Mouse (Mus musculus) cerebellum, adult (tissue): ENCODE data around the gene Fut1.

Experiments
- ATAC-seq: cut with Nextera tagmentation; 2 replicates; pipeline ENCODE4 v1.9.2; 2017; ENCODE audit warnings: mild to moderate bottlenecking, moderate library complexity, mixed read lengths; ENCODE audit not compliant: insufficient number of reproducible peaks, low FRiP score, low TSS enrichment

Fut1 gene

DNA sequence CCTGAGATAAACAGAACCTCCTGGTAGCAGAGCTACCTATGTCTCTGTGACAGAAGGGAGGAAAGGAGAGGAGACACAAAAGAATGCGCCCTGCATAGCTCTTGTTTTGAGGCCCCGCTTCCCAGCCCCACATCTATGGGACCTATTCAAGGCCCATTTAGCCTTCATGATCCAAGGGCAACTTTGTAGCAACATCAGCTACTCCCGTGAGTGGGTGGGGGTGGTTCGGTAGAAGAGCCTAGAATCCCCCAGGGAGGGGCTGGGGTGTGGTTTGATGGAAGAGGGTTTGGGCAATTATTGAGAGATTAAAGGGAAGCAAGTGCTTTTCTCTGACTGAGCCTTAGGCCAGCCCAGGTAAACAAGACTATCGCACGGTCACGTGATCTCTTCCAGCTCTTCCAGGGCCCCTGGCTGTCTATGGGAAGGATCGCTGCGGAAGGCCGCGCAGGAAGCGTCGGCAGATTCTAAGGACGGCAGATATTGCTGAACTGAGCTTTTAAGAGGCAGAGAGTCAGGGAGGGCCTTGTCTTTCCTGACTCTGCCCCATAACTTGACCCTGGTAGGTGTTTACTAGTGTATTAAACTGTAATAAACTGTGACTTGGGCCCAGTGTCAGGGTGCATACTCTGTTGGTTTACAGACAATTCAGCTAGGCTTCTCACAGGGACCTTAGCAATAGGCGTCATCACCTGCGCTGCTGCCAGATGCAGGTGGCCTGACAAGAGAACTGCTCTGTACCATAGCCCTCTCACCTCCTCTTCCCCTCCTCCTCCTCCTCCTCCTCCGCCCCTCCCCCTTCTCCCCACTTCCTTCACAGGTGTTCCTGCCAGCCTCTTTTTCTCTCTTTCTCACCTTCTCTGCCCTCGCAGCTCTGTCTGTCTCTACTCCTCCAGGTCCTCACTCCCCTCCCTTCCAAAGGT, 17.9 kb upstream of the Fut1 start:
- no peak for ATAC-seq

DNA sequence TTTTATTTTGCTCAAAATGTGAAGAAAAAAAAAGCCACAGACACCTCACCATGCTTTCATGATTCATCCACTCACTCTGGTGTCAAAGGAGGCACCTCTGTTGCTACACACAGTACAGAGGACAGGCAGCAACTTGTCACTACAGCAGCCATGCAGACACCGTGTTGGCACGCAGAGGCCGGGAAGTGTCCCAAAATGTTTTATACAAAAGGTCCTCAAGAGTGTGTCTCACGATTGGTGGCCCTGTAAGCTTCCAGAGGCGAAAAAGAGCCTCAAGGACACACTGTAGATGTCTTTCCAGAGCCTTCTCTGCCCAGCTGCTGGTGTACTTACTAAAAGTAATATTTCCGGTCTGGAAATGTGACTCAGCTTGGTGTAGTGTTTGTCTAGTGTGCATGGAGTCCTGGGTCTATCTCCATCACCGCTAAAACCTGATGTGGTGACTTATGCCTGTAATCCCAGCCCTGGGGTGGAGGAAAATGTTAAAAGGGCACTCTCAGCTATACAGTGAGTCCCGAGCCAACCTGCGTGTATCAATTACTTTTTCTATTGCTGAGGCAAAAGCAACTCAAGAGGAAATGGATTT, 11.3 kb upstream of the Fut1 start:
- no peak for ATAC-seq

DNA sequence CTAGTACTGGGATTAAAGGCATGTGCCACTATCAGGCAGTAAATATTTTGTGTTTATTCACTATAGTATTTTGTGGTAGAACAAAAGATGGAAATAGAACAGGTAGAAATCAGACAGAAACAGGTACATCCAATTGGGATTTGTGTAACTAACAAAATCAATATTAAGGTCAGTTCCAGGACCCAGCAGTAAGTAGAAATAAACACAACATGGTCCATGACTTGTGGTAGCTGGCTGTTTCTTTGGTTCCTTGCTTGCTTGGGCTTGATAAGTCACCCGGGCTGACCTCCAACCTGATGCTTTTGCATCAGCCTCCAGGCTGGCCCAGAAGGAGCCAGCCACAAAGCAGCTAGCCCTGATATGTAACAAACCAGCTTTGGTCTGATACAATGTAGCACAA, 7.6 kb upstream of the Fut1 start:
- no peak for ATAC-seq

DNA sequence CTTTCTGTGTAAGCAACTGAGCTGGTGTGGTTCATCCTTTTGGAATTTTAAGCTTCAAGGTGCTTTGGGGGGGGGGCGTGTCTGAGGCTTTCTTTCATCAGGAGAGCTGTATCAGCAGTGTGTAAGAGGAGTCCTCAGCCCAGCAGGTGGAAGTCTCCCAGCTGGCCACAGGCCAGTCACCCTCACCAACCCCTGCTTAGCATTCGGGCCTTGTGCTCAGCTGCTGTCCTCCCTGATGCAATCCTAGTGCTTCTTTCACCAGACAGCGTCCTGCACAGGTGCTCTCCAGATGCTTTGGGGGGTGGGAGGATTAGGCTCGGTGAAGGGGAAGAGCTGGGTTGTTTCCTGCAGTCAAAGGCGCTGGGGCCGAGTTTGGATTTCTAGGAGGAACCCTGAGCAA, 812 bp upstream of the Fut1 start:
- no peak for ATAC-seq

DNA sequence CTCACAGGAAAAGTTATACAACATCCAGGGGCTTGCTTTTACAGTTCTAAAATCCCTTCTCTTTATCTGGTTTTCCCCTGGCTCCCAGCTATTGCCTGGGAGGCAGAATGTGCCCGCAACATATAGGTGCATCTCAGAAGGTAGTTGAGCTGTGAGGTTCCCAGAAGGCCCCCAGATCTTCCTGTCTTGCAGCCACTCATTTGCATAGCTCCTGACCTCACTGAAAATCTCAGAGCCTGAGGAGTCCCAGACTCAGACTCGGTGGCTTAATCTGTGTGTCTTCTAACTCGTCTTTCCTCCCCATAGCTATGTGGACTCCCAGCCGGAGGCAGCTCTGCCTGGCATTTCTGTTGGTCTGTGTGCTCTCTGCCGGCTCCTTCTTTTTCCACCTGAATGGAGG, 1.2 kb downstream of the Fut1 start:
- no peak for ATAC-seq

DNA sequence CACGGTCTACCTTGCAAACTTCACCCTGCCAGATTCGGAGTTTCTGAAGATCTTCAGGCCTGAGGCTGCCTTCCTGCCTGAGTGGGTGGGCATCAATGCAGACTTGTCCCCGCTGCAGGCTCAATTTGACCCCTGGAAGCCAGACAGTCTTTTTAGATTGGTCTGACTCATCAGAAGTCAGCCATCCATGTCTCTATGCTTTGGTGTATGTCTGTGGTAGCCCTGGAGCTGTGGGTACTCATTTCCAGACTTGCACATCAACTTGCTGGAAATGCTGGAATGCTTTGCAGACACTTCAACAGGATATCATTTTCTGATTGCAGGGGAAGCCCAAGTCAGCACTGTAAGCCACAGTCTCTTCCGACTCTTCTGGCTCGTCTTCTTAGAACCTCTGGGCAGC, 2.5 kb downstream of the Fut1 start:
- ATAC-seq = no peak

DNA sequence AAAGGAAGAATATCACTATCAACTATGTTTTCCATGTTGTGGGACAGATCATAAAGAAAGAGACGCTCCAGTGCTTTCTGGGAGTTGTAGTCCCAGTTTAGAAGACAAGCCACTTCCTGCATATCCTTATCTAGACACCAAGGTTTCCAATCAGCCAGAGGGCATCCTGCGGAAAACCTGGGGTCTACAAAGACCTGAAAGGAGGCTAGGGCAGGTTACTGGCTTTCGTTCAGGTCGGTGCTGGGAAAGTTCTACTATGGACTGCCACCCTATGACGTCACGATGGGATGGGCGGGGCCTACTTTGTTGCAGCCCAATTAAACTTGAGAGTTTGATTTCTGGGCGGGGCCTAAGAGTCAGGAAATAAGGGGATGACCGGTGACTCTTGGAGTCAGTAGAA, 4.4 kb downstream of the Fut1 start, which contains the start of gene Izumo1:
TSS of gene Izumo1 (plus strand) at position 369 of the 400 bp plus-strand sequence.
- ATAC-seq = no peak

DNA sequence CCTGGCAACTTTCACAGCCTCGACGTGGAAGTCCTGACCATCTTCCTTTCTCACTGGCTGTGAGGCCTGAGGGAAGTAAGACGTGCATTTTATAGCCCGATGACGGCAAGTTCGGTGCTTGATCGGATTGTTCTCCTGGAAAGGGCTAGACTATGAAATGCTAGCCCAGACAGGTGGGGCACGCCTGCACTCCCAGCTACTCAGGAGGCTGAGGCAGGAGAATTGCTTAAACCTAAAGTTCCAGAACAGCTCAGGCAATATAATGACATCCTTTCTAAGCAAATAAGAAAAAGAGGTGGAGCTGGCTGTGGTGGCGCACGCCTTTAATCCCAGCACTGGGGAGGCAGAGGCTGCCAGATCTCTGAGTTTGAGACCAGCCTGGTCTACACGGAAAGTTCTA, 6.4 kb downstream of the Fut1 start:
- ATAC-seq = no peak

DNA sequence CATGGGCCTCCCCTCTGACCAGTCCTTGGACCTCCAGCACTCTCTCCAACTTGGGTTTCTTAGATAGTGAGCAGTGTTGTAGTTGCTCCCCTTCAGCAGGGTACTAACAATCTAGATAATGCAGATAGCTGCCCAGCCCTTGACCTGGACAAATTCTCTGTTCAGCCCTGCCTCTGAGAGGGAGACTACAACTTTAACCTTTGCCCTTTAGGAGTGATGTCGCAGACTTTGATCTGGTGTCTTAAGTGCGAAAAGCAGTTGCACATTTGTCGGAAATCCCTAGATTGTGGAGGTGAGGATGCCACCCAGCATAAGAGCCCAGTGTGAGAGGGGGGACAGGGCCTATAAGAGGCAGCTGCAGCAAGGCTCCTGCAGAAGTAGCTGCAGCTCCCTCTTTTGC, 7.6 kb downstream of the Fut1 start:
- ATAC-seq = no peak

DNA sequence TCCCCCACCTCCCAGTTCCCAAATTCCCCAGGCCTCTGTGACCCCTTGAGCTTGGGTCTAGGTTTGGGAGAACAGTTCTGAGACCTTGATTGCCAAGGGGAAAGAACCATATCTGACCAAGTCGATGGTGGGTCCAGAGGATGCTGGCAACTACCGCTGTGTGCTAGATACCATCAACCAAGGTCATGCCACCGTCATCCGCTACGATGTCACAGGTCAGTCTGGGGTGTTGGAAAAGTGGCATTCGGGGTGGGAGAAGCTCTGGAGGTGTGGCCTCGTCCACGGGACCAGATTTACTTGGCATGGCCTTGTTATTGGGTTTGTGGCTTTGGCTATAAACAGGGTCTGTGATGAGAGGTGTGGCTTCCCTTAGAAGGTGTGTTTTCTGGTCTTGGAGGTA, 8.4 kb downstream of the Fut1 start:
- no peak for ATAC-seq

DNA sequence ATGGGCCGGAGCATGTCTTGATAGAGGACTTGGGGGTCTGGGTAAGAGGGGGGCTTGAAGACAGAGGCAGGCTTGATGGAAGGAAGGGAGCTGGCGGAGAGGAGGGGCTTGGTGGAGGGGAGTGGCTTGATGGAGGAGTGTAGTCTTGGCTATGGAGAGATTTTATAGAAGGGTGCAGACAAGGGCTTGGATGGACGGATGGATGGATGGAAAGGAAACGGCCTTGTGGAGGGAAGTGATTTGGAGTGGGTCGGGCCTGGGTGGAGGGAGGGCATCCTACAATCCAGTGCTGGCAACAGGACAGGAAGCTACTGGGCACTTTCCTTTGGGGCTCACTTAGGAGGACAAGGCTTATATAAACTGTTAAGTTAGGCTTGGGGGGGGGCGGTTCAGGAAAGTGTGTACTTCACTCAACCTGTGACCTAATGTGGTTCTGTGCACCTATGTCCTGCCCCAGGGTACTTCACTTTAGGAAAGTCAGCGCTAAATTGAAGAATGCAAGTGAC, 9.5 kb downstream of the Fut1 start:
- no peak for ATAC-seq

DNA sequence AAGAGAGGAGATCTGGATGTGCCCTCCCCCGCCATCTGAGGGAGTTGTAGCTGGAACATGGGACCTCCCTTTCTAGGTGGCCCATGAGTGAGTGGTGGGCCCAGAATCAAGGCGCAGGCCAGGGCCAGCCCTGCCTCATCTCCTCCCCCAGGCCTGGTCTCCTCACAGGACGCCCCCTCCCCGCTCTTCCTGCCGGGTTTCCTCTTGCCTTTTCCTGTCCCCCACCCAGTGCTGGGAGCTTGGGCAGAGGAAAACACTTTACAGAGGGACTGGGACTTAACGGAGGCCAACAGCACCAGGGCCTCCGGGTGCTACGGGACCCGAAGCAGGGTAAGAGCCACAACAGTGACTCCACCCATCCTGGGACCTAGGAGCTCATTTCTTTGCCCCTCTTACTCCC, 10.2 kb downstream of the Fut1 start, which contains the start of gene Rasip1:
TSS of gene Rasip1 (plus strand) at position 228 of the 400 bp plus-strand sequence.
- ATAC-seq = no peak

DNA sequence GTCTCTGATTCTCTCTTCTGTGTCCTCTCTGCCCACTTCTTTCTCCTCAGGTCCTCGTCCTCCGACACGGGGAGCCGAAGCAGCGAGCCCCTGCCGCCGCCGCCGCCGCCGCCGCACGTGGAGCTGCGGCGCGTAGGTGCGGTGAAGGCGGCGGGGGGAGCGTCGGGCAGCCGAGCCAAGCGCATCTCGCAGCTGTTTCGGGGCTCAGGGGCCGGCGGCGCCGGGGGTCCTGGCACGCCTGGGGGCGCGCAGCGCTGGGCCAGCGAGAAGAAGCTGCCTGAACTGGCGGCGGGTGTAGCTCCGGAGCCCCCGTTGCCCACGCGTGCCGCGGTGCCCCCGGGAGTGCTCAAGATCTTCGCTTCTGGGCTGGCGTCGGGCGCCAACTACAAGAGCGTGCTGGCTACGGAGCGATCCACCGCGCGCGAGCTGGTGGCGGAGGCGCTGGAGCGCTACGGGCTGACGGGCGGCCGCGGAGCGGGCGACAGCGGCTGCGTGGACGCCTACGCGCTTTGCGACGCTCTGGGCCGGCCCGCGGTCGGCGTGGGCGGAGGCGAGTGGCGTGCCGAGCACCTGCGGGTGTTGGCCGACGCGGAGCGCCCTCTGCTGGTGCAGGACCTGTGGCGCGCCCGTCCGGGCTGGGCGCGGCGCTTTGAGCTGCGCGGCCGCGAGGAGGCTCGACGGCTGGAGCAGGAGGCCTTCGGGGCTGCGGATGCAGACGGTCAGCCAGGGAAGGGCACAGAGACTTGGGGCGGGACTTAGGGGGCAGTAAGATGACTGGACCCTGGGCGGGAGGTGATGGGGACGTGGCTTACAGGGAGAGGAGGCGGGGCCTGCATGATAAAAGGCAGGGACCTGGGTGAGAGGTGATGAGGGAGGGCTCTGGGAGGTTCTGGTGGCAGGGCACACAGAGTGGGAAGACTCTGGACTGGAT, 11.5 kb downstream of the Fut1 start:
- peak; percentile 81; the same call in 1 of the 2 replicates for ATAC-seq

DNA sequence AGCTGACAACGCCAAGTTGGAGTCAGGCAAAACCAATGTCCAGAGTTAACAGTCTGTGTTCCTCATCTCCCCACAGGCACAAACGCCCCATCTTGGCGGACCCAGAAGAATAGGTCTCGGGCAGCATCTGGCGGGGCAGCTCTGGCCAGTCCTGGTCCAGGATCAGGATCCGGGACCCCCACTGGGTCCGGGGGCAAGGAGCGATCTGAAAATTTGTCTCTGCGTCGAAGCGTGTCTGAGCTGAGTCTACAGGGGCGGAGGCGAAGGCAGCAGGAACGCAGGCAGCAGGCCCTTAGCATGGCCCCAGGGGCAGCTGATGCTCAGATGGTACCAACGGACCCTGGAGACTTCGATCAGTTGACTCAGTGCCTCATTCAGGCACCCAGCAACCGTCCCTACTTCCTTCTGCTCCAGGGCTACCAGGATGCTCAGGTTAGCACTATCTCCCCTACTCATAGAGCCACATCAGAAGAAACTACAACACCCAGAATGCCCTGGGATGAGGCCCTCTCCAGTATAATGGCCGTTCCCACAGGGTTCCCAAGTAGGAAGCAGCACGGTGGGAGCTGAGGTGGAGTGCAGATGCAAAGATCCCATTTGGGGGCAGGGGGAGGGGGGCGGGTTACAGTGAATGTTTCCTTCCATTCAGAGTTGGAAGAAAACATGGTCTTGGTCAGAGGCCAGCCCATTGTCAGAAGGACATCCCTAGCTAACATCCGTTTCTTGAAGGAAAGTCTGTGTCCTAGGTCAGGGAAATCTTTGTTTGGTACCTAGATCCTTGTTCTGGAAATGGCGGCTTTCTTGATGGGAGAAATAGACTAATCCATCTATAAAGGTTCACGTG, 13.2 kb downstream of the Fut1 start:
- no peak for ATAC-seq

DNA sequence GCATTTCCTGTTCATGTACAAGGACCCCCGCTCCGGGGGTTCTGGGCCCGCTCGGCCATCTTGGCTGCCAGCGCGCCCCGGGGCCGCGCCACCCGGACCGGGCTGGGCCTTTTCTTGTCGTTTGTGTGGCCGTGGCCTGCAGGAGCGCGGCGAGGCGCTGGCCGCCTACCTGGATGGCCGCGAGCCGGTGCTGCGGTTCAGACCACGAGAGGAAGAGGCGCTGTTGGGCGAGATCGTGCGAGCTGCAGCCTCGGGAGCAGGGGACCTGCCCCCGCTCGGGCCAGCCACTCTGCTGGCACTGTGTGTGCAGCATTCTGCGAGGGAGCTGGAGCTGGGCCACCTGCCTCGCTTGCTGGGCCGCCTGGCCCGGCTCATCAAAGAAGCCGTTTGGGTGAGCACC, 15.4 kb downstream of the Fut1 start:
- 0 out of 2 replicates have a peak, but pooled peaks have one; percentile 32 for ATAC-seq

DNA sequence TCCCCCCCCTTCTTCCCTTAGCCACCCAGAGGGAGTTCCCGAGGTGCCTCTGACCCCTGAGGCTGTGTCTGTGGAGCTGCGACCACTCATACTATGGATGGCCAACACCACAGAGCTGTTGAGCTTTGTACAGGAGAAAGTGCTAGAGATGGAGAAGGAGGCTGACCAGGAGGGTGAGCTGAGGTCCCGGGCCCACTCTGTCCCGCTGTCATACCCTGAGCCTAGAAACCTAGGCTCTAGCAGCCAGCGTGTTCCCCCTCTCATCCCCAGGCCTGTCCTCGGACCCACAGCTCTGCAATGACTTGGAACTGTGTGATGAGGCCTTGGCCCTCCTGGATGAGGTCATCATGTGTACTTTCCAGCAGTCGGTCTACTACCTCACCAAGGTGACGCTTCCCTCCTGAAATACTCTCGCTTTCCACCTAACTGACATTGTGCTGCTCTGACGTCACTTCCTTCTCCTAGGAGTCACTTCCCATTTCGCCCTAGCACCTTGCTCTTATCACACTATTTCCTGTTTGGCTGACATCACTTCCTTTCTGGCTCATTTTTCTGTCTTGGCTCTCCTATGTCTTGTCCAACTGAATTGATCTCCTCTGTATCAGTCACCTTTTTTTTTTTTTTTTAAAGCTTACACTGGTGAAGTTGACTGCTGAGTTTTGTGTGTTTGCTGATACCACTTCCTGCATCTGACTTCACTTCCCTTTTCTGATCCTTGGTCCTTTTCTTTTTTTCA, 18.0 kb downstream of the Fut1 start:
- ATAC-seq = no peak

DNA sequence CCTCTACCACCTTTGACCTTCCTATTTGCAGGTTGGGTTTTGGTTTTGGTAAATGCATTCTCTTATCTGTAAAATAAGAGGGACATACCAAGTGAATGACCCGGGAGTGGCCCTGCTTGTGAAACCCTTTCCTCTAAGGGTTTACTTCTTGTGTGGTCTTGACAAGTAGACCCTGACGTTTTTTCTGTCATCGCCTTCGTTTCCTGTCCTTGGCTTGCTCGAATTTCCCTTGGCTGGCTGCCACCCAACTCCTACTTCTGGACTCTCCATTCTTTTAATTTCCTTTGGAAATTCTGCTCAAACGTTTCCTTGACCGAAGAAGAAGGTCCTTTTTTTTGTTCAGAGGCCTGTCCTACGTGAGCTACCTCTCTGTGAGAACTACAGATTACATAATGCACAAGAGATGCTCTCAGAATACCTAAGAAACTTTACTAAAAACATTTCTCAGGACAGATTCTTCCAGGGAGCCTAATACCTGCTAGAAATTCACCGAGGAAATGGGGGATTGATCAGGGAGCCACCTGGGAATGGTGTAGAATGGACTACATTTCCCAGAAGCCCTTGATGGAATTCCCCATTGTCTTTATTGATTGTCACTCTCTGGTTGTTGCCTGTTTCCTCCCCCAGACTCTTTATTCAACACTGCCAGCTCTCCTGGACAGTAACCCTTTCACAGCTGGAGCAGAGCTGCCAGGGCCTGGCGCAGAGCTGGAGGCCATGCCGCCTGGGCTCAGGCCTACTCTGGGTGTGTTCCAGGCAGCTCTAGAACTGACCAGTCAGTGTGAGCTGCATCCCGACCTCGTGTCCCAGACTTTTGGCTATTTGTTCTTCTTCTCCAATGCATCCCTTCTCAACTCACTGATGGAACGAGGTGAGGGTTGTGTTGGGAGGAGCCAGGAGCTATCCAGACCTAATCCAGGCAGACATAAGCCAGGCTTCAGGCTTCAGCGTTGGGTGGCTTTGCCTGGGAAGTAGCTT, 18.9 kb downstream of the Fut1 start:
- ATAC-seq = no peak

DNA sequence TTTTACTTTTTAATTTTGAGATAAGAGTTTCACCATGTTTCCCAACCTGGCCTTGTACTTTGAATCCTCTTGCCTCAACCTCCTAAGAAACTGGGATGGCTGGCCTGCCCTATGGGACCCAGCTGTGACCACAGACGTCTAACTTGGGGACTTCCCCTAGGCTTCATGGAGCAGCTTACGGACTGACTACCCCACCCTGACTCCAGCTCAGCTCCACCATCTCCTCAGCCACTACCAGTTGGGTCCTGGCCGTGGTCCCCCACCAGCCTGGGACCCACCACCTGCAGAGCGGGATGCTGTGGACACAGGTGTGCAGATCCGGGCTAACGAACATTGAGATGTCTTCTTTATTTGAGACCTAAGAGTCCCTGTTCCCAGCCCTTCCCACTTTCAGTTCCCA, 20.6 kb downstream of the Fut1 start:
- ATAC-seq = no peak
